Mouse (Mus musculus) kidney, adult 2 months (tissue): ENCODE measurements at regions not wholly inside any gene's neighbourhood (a gene's known extent, or its start where the extent isn't known, plus 50 kb on each side); places are given as distances from the start of the nearest gene placed in this dataset.

Source experiments
- DNase-seq: peaks from one replicate; pipeline ENCODE4 v3.0.0; 2021
- H3K27ac ChIP-seq: fragments of 200-500 bp; 2 replicates; pipeline ENCODE4 v1.5.1; 2012; ENCODE audit warnings: low read depth, low read length, control low read depth, inconsistent platforms; ENCODE audit not compliant: insufficient read depth
- H3K27me3 ChIP-seq: fragments of 200-500 bp; replicated peaks from 2 replicates; pipeline ENCODE4 v1.6.1; 2012; ENCODE audit warnings: mild to moderate bottlenecking, moderate library complexity, low read length, inconsistent platforms; ENCODE audit not compliant: control insufficient read depth, insufficient read depth
- H3K36me3 ChIP-seq: fragments of 200-500 bp; 2 replicates; pipeline ENCODE4 v1.6.1; 2012; ENCODE audit warnings: mild to moderate bottlenecking, moderate library complexity, low read length, inconsistent platforms; ENCODE audit not compliant: control insufficient read depth, insufficient read depth
- H3K4me1 ChIP-seq: fragments of 200-500 bp; 2 replicates; pipeline ENCODE4 v1.6.1; 2011; ENCODE audit warnings: low read length; ENCODE audit not compliant: control insufficient read depth, insufficient read depth
- H3K4me3 ChIP-seq: fragments of 200-500 bp; 2 replicates; pipeline ENCODE4 v1.5.1; 2011; ENCODE audit warnings: mild to moderate bottlenecking, low read depth, low read length, control low read depth; ENCODE audit not compliant: insufficient read depth
- CTCF ChIP-seq: fragments of 200-500 bp; conservative IDR thresholded peaks from 2 replicates; pipeline ENCODE4 v1.5.1; 2011; ENCODE audit warnings: low read depth, mild to moderate bottlenecking, control low read depth, low read length, moderate library complexity, mixed read lengths; ENCODE audit not compliant: insufficient read depth, insufficient read length
- POLR2A ChIP-seq: fragments of 200-500 bp; IDR thresholded peaks from one replicate; pipeline ENCODE4 v1.6.1; 2011; ENCODE audit warnings: low read depth, low read length, control low read depth
- WGBS: fragments of 180-500 bp; shearing (Covaris S2); methylation state at CpG from one replicate; pipeline ENCODE4 v1.1.7; 2018; 5-methylcytosine and 5-hydroxymethylcytosine counted together

- 89% methylated on average over 15 of the region's 15 CpGs for WGBS
- Histone ChIP-seq H3K27me3 (no peaks in the 10 kb centered on the region), H3K4me3 (no peak overlapping the region), H3K4me1 (no peaks in the 10 kb centered on the region), H3K27ac (no peak overlapping the region), H3K36me3 (no peaks in the 10 kb centered on the region)
- TF ChIP-seq CTCF (no peak), POLR2A (no peak)
- no peak for DNase-seq
Measured at GRCm38 (mm10) chr10:126102876-126103275, 136.9 kb downstream of the Lrig3 start.

GRCm38 (mm10) chr10:126113106-126113505 is 147.1 kb downstream of the Lrig3 start:
- Histone ChIP-seq H3K4me1 (no peaks in the 10 kb centered on the region), H3K4me3 (no peak overlapping the region), H3K27me3 (no peaks in the 10 kb centered on the region), H3K27ac (no peak overlapping the region), H3K36me3 (no peaks in the 10 kb centered on the region)
- no peak for DNase-seq
- WGBS: 64% methylated on average over 5 of the region's 5 CpGs
- TF ChIP-seq POLR2A: no peak
- TF ChIP-seq CTCF: no peak

- no peak for TF ChIP-seq CTCF
- no peak for TF ChIP-seq POLR2A
- Histone ChIP-seq H3K4me1 (no peaks in the 10 kb centered on the region), H3K4me3 (no peak overlapping the region), H3K36me3 (no peaks in the 10 kb centered on the region), H3K27me3 (no peaks in the 10 kb centered on the region), H3K27ac (no peak overlapping the region)
- DNase-seq: no peak
- whole genome bisulfite sequencing: 85% methylated on average over 7 of the region's 7 CpGs
Measured at GRCm38 (mm10) chr10:126115386-126115785, 149.4 kb downstream of the Lrig3 start.

GRCm38 (mm10) chr10:126121626-126122025 is 155.7 kb downstream of the Lrig3 start:
- Histone ChIP-seq H3K27me3 (no peaks in the 10 kb centered on the region), H3K27ac (no peak overlapping the region), H3K4me1 (no peaks in the 10 kb centered on the region), H3K36me3 (no peaks in the 10 kb centered on the region), H3K4me3 (no peak overlapping the region)
- TF ChIP-seq POLR2A: no peak
- TF ChIP-seq CTCF: no peak
- no peak for DNase-seq
- WGBS: 45% methylated on average over 10 of the region's 10 CpGs

GRCm38 (mm10) chr10:126122504-126122903 is 156.5 kb downstream of the Lrig3 start:
- DNase-seq: no peak
- H3K27me3 ChIP-seq: no peaks in the 10 kb centered on the region
- no peaks in the 10 kb centered on the region for H3K4me1 ChIP-seq
- TF ChIP-seq POLR2A (no peak), CTCF (no peak)
- 64% methylated on average over 5 of the region's 5 CpGs for WGBS
- no peak overlapping the region for H3K4me3 ChIP-seq
- no peaks in the 10 kb centered on the region for H3K36me3 ChIP-seq
- no peak overlapping the region for H3K27ac ChIP-seq

- no peak for DNase-seq
- Histone ChIP-seq H3K36me3 (no peaks in the 10 kb centered on the region), H3K27ac (no peak overlapping the region), H3K4me1 (no peaks in the 10 kb centered on the region), H3K4me3 (no peak overlapping the region), H3K27me3 (no peaks in the 10 kb centered on the region)
- 70% methylated on average over 3 of the region's 3 CpGs for WGBS
- no peak for TF ChIP-seq POLR2A
- no peak for TF ChIP-seq CTCF
Measured at GRCm38 (mm10) chr10:126133188-126133587, 167.2 kb downstream of the Lrig3 start.

- no peak overlapping the region for H3K4me3 ChIP-seq
- H3K4me1 ChIP-seq: no peaks in the 10 kb centered on the region
- no peaks in the 10 kb centered on the region for H3K27me3 ChIP-seq
- no peak overlapping the region for H3K27ac ChIP-seq
- DNase-seq: no peak
- H3K36me3 ChIP-seq: no peaks in the 10 kb centered on the region
- no peak for TF ChIP-seq POLR2A
- TF ChIP-seq CTCF: no peak
Measured at GRCm38 (mm10) chr10:126133957-126134356, 168.0 kb downstream of the Lrig3 start.

- H3K27me3 ChIP-seq: no peaks in the 10 kb centered on the region
- TF ChIP-seq POLR2A (no peak), CTCF (no peak)
- H3K4me1 ChIP-seq: no peaks in the 10 kb centered on the region
- WGBS: 90% methylated on average over 12 of the region's 12 CpGs
- H3K36me3 ChIP-seq: no peaks in the 10 kb centered on the region
- H3K4me3 ChIP-seq: no peak overlapping the region
- DNase-seq: no peak
- no peak overlapping the region for H3K27ac ChIP-seq
Measured at GRCm38 (mm10) chr10:126138585-126138984, 172.6 kb downstream of the Lrig3 start.
